Mouse (Mus musculus): Measurements from ENCODE around the gene Tshb.

The Tshb gene

GRCm38 (mm10) chr3:102782618-102783017, at the start of gene Tshb:
Tshb (minus strand) TSS chr3:102782718.
- WGBS, result 76% methylated on average over 2 of the region's 2 CpGs

GRCm38 (mm10) chr3:102803937-102804336, 21.4 kb upstream of the Tshb start:
- WGBS, result 8% methylated on average over 3 of the region's 3 CpGs

GRCm38 (mm10) chr3:102787369-102787768, 4.9 kb upstream of the Tshb start:
- WGBS, result 49% methylated on average over 4 of the region's 4 CpGs

DNA sequence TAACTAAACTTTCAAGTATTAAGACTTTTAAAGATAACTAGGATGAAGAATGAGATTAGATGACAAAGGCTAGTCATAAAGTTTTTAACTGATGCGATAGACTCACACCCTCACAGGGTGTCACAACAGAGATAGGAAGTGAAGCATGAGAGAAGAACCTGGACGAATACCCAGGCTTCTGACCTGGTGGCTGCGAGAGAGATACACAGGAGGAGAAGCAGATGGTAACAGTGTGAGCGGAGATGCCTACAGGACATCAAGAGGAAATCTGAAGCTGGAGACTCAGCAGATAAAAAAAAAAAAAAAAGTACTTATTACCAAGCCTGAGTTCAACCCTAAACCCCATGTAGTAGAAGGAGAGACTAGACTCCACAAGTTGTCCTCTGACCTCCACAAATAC, 9.5 kb downstream of the Tshb start:
- 91% methylated on average over 4 of the region's 4 CpGs for WGBS

GRCm38 (mm10) chr3:102764850-102765249, 17.7 kb downstream of the Tshb start:
- WGBS, result 86% methylated on average over 7 of the region's 7 CpGs

- WGBS, result 29% methylated on average over 10 of the region's 10 CpGs
Measured at GRCm38 (mm10) chr3:102763713-102764400, 18.7 kb downstream of the Tshb start.

GRCm38 (mm10) chr3:102762388-102762787, 20.1 kb downstream of the Tshb start:
- 61% methylated on average over 3 of the region's 3 CpGs for WGBS

DNA sequence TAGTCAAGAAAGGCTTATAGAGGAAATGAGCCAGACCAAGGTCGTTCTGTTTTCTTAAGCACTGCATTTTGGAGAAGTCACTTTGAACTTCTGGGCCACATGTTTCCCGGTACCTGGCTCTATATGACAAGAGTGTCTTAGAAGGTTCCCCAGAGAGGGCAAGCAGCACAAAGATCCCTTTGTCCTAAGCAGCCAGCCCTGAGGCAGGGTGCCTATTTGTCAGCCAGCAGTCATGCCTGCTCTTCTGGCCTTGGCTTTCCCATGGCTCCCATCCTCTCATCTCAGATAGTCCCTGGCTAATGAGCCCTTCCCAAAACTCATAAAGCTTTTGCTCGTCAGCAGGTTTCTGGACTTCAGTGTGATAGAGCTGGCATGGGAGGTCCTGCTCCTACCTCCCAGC, 22.3 kb downstream of the Tshb start:
- WGBS, result 70% methylated on average over 3 of the region's 3 CpGs

GRCm38 (mm10) chr3:102757019-102757418, 25.5 kb downstream of the Tshb start:
- 74% methylated on average over 6 of the region's 6 CpGs for WGBS

- 59% methylated on average over 1 of the region's 1 CpGs for WGBS
Measured at GRCm38 (mm10) chr3:102755801-102756200, 26.7 kb downstream of the Tshb start.

DNA sequence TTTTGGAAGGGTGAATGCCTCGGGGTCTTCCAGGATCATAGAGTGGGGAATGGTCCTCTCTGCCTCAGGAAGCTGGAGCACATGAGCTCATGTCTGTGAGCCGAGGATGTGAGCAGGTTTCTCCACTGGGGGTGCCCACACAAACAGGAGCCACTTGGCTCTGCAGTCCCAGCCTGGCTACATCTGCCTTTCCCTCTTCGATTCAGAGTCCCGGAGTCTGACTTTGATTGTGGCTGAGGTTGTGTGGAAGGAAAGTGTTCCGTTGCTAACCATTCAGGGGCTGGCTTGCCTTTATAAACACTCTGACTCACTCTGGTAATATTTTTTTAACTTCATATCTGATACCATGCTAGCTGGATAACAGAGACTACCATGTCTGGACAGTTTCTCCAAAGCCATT, 30.1 kb downstream of the Tshb start:
- 45% methylated on average over 5 of the region's 5 CpGs for WGBS

- 91% methylated on average over 4 of the region's 4 CpGs for WGBS
Measured at GRCm38 (mm10) chr3:102752053-102752452, 30.5 kb downstream of the Tshb start.

- WGBS, result 94% methylated on average over 3 of the region's 3 CpGs
Measured at GRCm38 (mm10) chr3:102751536-102751935, 31.0 kb downstream of the Tshb start.

DNA sequence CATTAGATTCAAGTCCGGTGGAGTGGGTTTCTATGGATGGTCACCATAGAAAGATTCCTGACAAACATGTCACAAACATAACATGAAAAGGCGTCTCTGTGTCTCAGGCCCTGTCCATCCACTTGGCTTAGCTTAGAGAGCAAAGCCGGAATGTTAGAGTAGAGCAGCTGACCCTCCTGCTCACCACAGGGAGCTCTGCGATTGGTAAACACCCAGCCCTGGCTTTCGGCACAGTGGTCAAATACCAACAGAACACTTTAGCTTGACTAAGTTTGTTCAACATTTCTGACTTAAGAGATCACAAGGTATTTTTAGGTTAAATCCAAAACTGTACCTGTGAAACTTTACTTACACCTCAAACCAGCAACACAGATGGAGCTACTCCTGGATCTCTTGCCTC, 31.4 kb downstream of the Tshb start:
- 81% methylated on average over 5 of the region's 5 CpGs for WGBS

- 69% methylated on average over 5 of the region's 5 CpGs for WGBS
Measured at GRCm38 (mm10) chr3:102748686-102749085, 33.8 kb downstream of the Tshb start.

GRCm38 (mm10) chr3:102748038-102748437, 34.5 kb downstream of the Tshb start:
- WGBS, result 69% methylated on average over 3 of the region's 3 CpGs

- 61% methylated on average over 4 of the region's 4 CpGs for WGBS
Measured at GRCm38 (mm10) chr3:102746174-102746573, 36.3 kb downstream of the Tshb start.

DNA sequence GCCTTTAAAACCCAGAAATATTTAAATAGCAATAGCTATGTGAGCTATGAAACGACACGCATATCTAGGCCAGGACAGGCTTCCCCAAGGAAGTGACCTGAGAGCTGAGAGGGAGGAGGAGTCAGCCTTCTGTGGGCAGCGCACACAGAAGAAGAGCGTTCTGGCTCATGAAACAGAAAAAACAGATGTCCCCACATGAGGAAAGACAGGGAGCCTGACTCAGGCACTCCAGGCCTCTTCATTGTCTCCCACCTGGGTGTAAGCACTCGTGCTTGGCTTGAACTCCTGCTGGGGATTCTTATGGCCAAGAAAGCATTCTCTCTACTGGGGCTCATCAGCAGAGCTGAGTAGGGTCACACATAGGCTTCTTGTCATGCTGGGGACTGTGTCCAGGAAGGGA, 37.9 kb downstream of the Tshb start:
- WGBS, result 31% methylated on average over 5 of the region's 5 CpGs

DNA sequence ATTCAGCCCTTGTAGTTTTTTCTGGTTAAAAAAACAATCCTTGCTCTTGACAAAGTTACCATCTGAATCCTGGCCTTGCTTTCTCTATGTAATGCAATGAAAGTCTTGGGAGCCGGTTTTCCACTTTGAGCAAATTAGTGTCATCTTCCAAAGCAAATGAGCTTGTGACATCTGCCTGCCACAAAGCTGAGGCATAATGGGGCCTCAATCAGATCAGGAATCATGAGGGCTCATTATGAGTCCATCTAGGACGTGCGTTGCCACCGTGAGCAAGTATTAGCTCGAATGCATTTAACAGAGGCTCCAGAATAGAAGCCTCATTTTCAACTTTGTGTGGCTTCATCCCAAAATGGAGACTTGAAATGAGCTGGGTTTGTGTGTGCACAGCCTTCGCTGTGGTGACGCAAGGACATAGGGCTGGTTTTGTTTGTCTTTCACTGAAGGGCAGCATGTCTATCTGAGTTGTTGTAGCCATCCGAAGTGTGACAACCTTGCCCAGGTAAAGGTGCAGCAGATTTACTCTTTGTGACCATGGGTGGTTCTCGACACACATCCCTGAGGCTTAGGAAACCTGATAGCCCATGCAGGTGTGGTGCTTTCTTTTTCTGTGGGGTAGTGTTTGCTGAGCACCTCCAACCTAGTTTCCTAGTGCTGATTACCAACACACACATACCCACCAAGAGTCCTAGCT, 38.6 kb downstream of the Tshb start:
- WGBS, result 71% methylated on average over 9 of the region's 9 CpGs

GRCm38 (mm10) chr3:102743202-102743601, 39.3 kb downstream of the Tshb start:
- WGBS, result 53% methylated on average over 4 of the region's 4 CpGs

DNA sequence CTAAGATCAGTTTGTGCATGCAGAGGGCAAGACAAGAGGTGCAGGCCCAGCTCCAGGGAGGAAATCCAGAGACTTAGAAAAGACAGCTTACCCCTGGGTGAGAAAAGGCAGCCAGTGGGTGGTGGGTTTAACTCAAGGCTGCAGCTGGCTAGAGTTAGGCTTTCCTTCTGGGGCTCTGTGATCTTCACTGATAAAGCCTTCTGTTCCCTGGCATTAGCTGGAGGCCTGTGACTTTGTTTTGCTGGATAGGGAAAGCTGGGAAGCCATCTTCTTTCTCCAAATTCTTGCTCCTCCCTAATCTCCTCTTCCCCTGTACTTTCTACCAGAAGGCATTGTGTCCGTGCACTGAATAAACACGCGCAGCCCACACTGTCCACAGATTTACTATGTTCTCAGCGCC, 39.8 kb downstream of the Tshb start:
- WGBS, result 69% methylated on average over 4 of the region's 4 CpGs

DNA sequence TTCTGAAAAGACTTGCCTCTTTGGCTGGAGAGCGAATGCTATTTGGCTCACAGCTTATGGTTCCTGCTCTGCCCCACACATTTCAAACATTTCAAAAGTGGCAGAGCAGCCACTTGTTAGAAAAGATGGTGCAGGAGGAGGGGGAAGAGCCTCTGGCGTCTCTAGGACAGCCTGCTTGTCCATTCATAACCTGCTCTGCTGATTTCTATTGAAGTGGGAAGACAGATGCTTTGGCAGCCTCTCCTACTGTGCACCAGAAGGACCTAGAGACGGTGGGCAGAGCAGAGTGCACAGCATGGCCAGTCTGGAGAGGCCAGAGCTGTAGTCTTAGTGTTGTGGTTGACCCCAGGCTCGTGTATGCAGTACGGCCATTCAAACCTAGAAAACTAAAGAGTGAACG, 43.6 kb downstream of the Tshb start:
- 70% methylated on average over 6 of the region's 6 CpGs for WGBS

DNA sequence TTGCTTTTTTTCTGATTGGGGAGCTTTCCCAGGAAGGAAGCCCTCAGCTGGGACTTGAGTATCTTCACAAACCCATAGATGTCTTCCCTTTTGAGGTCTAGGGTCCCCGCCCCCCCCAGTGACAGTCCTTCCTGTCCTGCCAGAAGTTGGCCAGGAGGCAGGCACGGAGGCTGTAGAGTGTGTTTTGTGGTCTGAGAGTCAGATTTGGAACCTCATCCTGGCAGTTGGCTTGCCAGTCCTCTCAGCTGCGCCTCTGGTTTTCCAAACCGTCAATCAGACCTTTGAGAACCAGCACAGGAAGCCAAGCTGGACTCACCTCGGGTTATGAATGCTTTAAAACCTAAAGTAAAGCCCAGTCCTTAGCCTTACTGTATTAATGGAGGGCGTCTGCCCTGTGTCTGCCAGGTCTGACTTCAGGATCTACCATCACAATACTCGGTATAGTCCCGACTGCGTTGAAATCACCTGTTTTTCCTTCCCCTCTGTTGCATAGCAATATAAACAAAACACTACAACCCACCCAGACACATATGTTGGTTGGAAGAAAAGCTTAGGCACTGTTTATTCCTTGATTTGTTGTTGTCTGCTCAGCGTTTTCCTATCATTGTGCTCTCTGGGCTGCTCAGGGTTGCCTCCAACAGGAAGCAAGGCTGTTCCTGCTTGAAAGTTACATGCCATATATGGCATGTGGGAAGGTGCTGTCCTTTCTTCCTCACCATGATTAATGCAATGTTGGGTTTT, 44.2 kb downstream of the Tshb start:
- WGBS, result 55% methylated on average over 10 of the region's 10 CpGs

Data from cerebral cortex, adult 2 months (tissue).